Mouse (Mus musculus) embryonic fibroblast, embryonic 13.5 days (primary cell): ENCODE measurements at regions not wholly inside any gene's neighbourhood (a gene's known extent, or its start where the extent isn't known, plus 50 kb on each side); places are given as distances from the start of the nearest gene placed in this dataset.

ENCODE experiments used
- CTCF ChIP-seq: IDR thresholded peaks from 2 replicates; pipeline ENCODE4 v1.5.1; 2011; ENCODE audit warnings: mild to moderate bottlenecking, control low read depth, low read length, moderate library complexity, borderline replicate concordance; ENCODE audit not compliant: insufficient read depth
- POLR2A ChIP-seq: IDR thresholded peaks from 2 replicates; pipeline ENCODE4 v1.6.1; 2011; ENCODE audit warnings: low read depth, mild to moderate bottlenecking, control low read depth, low read length, moderate library complexity

DNA sequence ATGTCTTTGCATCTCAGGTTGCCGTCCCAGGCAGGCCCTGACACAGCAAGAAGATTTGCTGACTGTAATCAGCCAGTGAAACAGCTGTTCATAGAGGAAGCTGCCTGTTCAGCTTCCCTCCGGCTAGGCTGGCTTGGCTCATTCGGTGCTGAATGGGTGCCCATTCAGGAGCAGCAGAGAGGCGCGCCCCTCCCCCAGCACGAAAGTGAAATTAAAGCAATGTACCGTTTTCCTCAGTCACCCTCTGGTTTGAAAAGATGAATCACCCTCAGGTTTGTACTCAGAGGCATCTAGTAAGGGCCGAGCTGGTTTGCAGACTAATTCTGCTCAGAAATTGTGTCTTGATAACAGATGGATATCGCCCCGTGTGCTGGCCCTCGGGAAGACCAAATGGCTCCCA, 251.7 kb downstream of the Hhipl2 start:
- no peak for TF ChIP-seq CTCF
- no peak for TF ChIP-seq POLR2A
